Mouse (Mus musculus): ENCODE measurements around the gene Cyp4f16.
A peak's percentile ranks its signal among the peaks of the same experiment; 100 is the strongest.
"Not testable (repeated sequence)": the region's sequence is repeated elsewhere in the genome, so short reads cannot be mapped to it uniquely, and the experiment has no call there.

Gene Cyp4f16

GRCm38 (mm10) chr17:32536051-32536866, at the start of gene Cyp4f16:
Gene Cyp4f16, plus strand, starts transcription at chr17:32536558.
- peak; percentile 82 for DNase-seq

GRCm38 (mm10) chr17:32492349-32492980, 43.9 kb upstream of the Cyp4f16 start:
- no peak for DNase-seq

GRCm38 (mm10) chr17:32494601-32495000, 41.8 kb upstream of the Cyp4f16 start:
- DNase-seq: peak; percentile 71

- not testable (repeated sequence) for DNase-seq
These were observed 35.8 kb upstream of the Cyp4f16 start for GRCm38 (mm10) chr17:32500511-32500910.

- no peak for DNase-seq
These were observed 35.3 kb upstream of the Cyp4f16 start for GRCm38 (mm10) chr17:32501051-32501450.

- DNase-seq: no peak
These were observed 33.2 kb upstream of the Cyp4f16 start for GRCm38 (mm10) chr17:32503111-32503510.

- DNase-seq: peak; percentile 12
These were observed 30.3 kb upstream of the Cyp4f16 start, which contains the start of gene Cyp4f17 for GRCm38 (mm10) chr17:32505851-32506728. Gene Cyp4f17, plus strand, starts transcription at chr17:32506050.

GRCm38 (mm10) chr17:32506729-32507245, 29.6 kb upstream of the Cyp4f16 start:
- no peak for DNase-seq

- DNase-seq: no peak
These were observed 20.2 kb upstream of the Cyp4f16 start for GRCm38 (mm10) chr17:32516126-32516525.

GRCm38 (mm10) chr17:32521981-32522380, 14.4 kb upstream of the Cyp4f16 start:
- no peak for DNase-seq

GRCm38 (mm10) chr17:32522386-32522785, 14.0 kb upstream of the Cyp4f16 start:
- DNase-seq: no peak

- DNase-seq: no peak
These were observed 13.5 kb upstream of the Cyp4f16 start for GRCm38 (mm10) chr17:32522816-32523215.

- DNase-seq: peak; percentile 55
These were observed 12.5 kb upstream of the Cyp4f16 start for GRCm38 (mm10) chr17:32523895-32524294.

- DNase-seq: not testable (repeated sequence)
These were observed 10.0 kb upstream of the Cyp4f16 start for GRCm38 (mm10) chr17:32526341-32526740.

- no peak for DNase-seq
These were observed 8.6 kb upstream of the Cyp4f16 start for GRCm38 (mm10) chr17:32527748-32528147.

GRCm38 (mm10) chr17:32528408-32529337, 7.7 kb upstream of the Cyp4f16 start:
- peak; percentile 93 for DNase-seq

- DNase-seq: peak; percentile 69
These were observed 4.0 kb upstream of the Cyp4f16 start for GRCm38 (mm10) chr17:32532356-32532755.

- no peak for DNase-seq
These were observed 2.3 kb upstream of the Cyp4f16 start for GRCm38 (mm10) chr17:32534068-32534467.

GRCm38 (mm10) chr17:32536867-32537250, 501 bp downstream of the Cyp4f16 start:
- DNase-seq: no peak

- DNase-seq: not testable (repeated sequence)
These were observed 8.4 kb downstream of the Cyp4f16 start for GRCm38 (mm10) chr17:32544792-32545191.

GRCm38 (mm10) chr17:32550377-32550776, 14.0 kb downstream of the Cyp4f16 start:
- DNase-seq: not testable (repeated sequence)

Data from thymus, postnatal 25 days (tissue).